Mouse (Mus musculus) limb, embryonic 11.5 days (tissue): ENCODE results near the gene Picalm. TPM values are rescaled to one million over a fixed set of nuclear protein-coding genes. Genes with fewer than 3 reads are reported as not detected.
A peak's percentile ranks its signal among the peaks of the same experiment; 100 is the strongest.

Experiments used
- ATAC-seq: fragments of 200-750 bp; cut with Nextera tagmentation; 2 replicates; pipeline ENCODE4 v1.8.0; 2017; ENCODE audit warnings: low read depth; ENCODE audit not compliant: insufficient number of reproducible peaks, low FRiP score, low TSS enrichment
- DNase-seq: peaks from one replicate; pipeline ENCODE4 v3.0.0-alpha.2; 2015; ENCODE audit warnings: low spot score
- H3K27ac ChIP-seq: fragments of 300-500 bp; sonication (generic); replicated peaks from 2 replicates; pipeline ENCODE4 v1.5.1; 2014; ENCODE audit warnings: low read depth, mild to moderate bottlenecking, low read length
- H3K27me3 ChIP-seq: fragments of 300-500 bp; sonication (generic); 2 replicates; pipeline ENCODE4 v1.6.1; 2014; ENCODE audit warnings: mild to moderate bottlenecking, low read length, mixed read lengths; ENCODE audit not compliant: control insufficient read depth, insufficient read depth
- H3K36me3 ChIP-seq: fragments of 300-500 bp; sonication (generic); 2 replicates; pipeline ENCODE4 v1.6.1; 2014; ENCODE audit warnings: mild to moderate bottlenecking, low read length, moderate library complexity, mixed read lengths; ENCODE audit not compliant: control insufficient read depth, insufficient read depth
- H3K4me1 ChIP-seq: fragments of 300-500 bp; sonication (generic); 2 replicates; pipeline ENCODE4 v1.6.1; 2014; ENCODE audit warnings: low read length, mixed read lengths; ENCODE audit not compliant: control insufficient read depth, insufficient read depth
- H3K4me2 ChIP-seq: fragments of 300-500 bp; sonication (generic); 2 replicates; pipeline ENCODE4 v1.6.1; 2014; ENCODE audit warnings: low read depth, mild to moderate bottlenecking, moderate library complexity; ENCODE audit not compliant: severe bottlenecking
- H3K4me3 ChIP-seq: fragments of 300-500 bp; sonication (generic); 2 replicates; pipeline ENCODE4 v1.5.1; 2014; ENCODE audit warnings: low read depth, low read length
- H3K9ac ChIP-seq: fragments of 300-500 bp; sonication (generic); 2 replicates; pipeline ENCODE4 v1.6.1; 2014; ENCODE audit warnings: mild to moderate bottlenecking, low read length
- H3K9me3 ChIP-seq: fragments of 300-500 bp; sonication (generic); 2 replicates; pipeline ENCODE4 v1.6.1; 2016; ENCODE audit warnings: low read length; ENCODE audit not compliant: control insufficient read depth
- WGBS: fragments of 180-500 bp; shearing (Covaris S2); extraction: QIAGEN DNeasy Blood & Tissue Kit; methylation state at CpG from one replicate; pipeline ENCODE4 v1.1.7; 2014; 5-methylcytosine and 5-hydroxymethylcytosine counted together
- polyA plus RNA-seq: library from polyadenylated mRNA; unstranded; fragments of >200 nt; fragmentation: Nextera tagmentation; extraction: Ambion mirVana; gene quantifications from 2 replicates; pipeline ENCODE4 v1.2.1, GENCODE M21; 2014

The Picalm gene
- polyA plus RNA-seq: 34.0 and 35.4 TPM in 2 replicates

DNA sequence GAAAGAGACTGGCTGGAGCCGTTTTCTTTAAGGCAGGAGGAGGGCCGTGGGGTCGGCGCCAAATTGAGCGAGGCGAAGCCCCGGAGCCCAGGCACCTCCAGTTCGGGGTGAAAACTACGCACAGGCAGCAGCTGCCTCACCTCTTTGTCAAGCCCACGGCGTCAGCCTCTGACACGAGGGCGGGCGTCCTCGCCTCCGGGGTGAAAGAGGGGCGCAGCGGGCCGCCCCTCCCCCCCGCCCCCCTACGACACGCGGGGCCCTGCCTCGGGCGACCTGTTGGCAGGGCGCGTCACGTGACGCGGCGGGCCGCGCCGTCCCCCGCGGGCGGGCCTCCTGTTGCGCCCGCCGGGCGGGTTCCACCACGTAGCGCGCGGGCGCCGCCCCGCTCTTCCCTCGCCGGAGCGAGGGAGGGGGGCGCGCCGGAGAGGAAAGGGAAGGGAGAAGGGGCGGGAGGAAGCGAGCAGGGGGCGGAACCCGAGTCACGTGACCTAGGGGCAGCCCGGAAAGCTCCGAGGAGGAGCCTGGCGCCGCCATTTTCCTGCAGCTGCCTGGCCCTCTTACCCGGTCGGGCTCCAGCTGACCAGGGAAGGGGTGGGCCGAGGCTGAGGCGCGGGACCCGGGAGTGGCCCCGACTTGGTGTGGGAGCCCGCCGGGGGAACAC is at the start of gene Picalm:
Gene Picalm, plus strand, starts transcription at position 482 of the 661 bp plus-strand sequence.
- Histone ChIP-seq H3K9me3 (no peaks in the 10 kb centered on the region), H3K36me3 (no peaks in the 10 kb centered on the region), H3K4me3 (peak within 1 kb of the TSS; percentile 92), H3K4me2 (peak within 1 kb of the TSS; percentile 73), H3K27me3 (no peaks in the 10 kb centered on the region), H3K9ac (peak within 1 kb of the TSS; percentile 97), H3K4me1 (peaks cover 6% of the 10 kb centered on the region; the same call in 1 of the 2 replicates), H3K27ac (peak within 1 kb of the TSS; percentile 95)
- WGBS: under 1% methylated on average over 45 of the region's 72 CpGs
- DNase-seq: peak; percentile 98
- ATAC-seq: peak; percentile 95

DNA sequence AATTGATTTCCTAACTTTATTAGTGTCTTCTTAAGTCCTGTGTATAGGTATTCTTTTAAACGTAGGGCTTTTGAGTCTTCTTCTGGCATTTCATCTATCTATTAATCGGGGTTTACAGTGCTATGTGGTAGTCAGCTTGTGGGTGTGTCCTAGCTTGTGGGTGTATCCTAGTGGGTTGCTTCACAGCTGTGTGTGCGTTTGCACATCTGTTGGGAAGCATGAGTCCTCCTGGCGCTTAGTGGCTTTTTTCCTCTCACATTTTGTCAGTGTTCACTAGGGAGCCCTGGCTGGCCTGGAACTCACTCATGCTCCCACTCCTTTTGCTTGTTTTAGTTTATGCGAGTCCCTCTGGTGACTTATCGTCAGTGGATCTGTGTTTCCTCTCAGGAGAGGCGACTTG is 46.2 kb upstream of the Picalm start:
- Histone ChIP-seq H3K9me3 (no peaks in the 10 kb centered on the region), H3K4me3 (no peak overlapping the region), H3K27ac (no peak overlapping the region), H3K4me2 (no peak overlapping the region), H3K9ac (no peak overlapping the region), H3K27me3 (no peaks in the 10 kb centered on the region), H3K36me3 (no peaks in the 10 kb centered on the region), H3K4me1 (no peaks in the 10 kb centered on the region)
- DNase-seq (no peak), ATAC-seq (no peak)
- WGBS: 83% methylated on average over 7 of the region's 7 CpGs

DNA sequence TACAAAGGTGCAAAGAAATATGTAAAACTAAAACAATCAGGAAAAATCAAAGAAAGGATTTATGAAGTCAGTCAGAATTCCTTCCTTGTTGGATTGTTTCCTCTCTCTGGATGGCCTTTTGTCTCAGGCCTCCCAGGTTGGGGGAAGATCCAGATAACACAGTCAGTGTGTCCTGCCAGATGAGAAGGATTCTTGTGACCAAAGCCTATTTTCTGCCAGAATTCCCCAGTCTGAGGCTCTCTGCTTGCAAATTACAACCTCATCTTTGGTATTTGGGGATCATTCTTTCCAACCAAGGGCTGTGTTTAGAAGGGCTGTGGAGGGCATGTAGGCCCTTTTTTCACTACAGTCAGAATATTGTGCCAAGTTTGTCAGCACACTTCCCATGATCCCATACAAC is 45.5 kb upstream of the Picalm start:
- Histone ChIP-seq H3K27me3 (no peaks in the 10 kb centered on the region), H3K4me1 (no peaks in the 10 kb centered on the region), H3K4me2 (no peak overlapping the region), H3K9ac (no peak overlapping the region), H3K4me3 (no peak overlapping the region), H3K9me3 (no peaks in the 10 kb centered on the region), H3K27ac (no peak overlapping the region), H3K36me3 (no peaks in the 10 kb centered on the region)
- ATAC-seq (no peak), DNase-seq (no peak)

DNA sequence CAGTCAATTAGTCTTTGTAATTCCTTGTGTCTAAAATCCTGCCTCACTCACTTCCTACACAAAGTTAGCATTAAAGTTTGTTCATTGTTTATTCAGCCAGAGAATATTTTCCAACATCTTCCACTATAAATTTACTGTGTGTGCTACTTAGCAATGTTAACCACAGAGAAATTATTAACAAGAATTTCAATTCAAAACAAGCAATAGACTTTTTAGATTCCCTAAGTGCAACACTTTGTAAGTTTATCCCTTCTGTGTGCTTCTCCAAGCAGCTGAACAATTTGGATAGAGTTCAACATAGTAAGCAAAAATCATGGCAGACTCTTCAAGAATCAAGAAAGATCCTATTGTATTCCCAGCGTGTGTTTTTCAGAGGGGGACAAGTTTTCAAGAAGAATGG is 44.3 kb upstream of the Picalm start:
- H3K4me3 ChIP-seq: no peak overlapping the region
- DNase-seq (no peak), ATAC-seq (no peak)

DNA sequence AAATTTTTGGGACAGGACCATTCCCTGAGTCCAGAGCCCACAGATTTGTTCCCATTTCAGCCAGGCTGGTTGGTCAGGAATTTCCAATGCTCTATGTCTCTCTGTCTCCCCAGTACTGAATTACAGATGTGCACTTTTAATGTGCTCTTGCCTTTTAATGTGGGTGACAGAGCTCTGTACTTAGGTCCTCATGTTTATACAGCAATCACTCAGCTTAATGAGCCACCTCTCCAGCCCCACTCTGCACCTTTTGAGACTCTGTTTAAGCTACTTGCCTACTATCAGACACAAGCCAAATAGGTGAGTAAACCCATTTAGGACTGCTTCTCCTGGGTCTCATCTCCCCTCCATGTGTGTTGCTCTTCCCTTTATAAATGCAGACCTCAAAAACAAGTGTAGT is 43.2 kb upstream of the Picalm start:
- ATAC-seq (no peak), DNase-seq (no peak)
- H3K36me3 ChIP-seq: no peaks in the 10 kb centered on the region
- H3K27me3 ChIP-seq: no peaks in the 10 kb centered on the region
- H3K4me1 ChIP-seq: no peaks in the 10 kb centered on the region
- no peaks in the 10 kb centered on the region for H3K9me3 ChIP-seq
- no peak overlapping the region for H3K4me2 ChIP-seq
- H3K9ac ChIP-seq: no peak overlapping the region
- H3K4me3 ChIP-seq: no peak overlapping the region
- no peak overlapping the region for H3K27ac ChIP-seq

More for the DNA sequence above, 44.3 kb upstream of the Picalm start:
- 85% methylated on average over 1 of the region's 1 CpGs for WGBS
- Histone ChIP-seq H3K36me3 (no peaks in the 10 kb centered on the region), H3K9ac (no peak overlapping the region), H3K4me1 (no peaks in the 10 kb centered on the region), H3K27me3 (no peaks in the 10 kb centered on the region), H3K9me3 (no peaks in the 10 kb centered on the region), H3K4me2 (no peak overlapping the region), H3K27ac (no peak overlapping the region)

DNA sequence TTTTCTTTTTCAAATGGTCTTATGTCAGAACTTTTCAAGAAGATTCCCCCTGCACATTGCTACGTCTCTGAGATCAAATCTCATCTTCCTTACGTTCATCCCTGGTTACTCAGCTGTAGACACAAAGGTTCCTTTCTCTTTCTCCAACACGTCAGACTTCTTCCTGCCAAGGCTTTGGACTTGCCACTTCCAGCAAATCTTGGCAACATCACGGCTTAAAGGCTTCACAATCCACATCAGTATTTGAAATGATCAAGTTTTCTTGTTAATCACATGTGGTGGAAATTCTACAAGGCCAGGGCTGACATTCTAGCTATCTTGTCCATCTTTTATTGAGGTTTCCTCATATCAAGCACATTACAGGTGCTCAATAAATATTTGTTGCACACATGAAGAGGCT is 39.0 kb upstream of the Picalm start:
- Histone ChIP-seq H3K4me3 (no peak overlapping the region), H3K9ac (no peak overlapping the region), H3K4me1 (no peaks in the 10 kb centered on the region), H3K36me3 (no peaks in the 10 kb centered on the region), H3K27me3 (no peaks in the 10 kb centered on the region), H3K4me2 (no peak overlapping the region), H3K27ac (no peak overlapping the region), H3K9me3 (no peaks in the 10 kb centered on the region)
- WGBS: 88% methylated on average over 4 of the region's 4 CpGs
- ATAC-seq (no peak), DNase-seq (no peak)

DNA sequence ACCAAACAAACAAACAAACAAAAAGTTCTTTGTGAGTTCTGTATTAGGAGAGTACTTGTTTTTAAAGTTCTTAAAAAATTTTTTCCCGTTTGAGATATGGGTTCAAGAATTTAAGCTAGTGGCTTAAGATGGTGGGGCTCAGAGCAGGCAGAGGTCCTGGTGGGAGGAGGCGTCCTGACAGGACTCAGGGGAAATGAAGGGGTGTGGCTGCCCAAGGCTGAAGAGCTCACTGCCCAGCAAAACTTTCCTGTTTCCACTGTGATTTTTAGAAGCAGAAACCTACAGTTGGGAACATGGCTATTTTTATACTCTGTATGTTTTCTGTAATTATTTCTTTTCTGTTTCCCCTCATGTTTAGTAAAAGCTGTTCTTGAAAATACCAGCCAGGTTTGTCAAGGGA is 38.3 kb upstream of the Picalm start:
- WGBS: 47% methylated on average over 2 of the region's 2 CpGs
- Histone ChIP-seq H3K4me1 (no peaks in the 10 kb centered on the region), H3K9ac (no peak overlapping the region), H3K4me2 (no peak overlapping the region), H3K27ac (no peak overlapping the region), H3K4me3 (no peak overlapping the region), H3K9me3 (no peaks in the 10 kb centered on the region), H3K27me3 (no peaks in the 10 kb centered on the region), H3K36me3 (no peaks in the 10 kb centered on the region)
- no peak for DNase-seq
- ATAC-seq: no peak

DNA sequence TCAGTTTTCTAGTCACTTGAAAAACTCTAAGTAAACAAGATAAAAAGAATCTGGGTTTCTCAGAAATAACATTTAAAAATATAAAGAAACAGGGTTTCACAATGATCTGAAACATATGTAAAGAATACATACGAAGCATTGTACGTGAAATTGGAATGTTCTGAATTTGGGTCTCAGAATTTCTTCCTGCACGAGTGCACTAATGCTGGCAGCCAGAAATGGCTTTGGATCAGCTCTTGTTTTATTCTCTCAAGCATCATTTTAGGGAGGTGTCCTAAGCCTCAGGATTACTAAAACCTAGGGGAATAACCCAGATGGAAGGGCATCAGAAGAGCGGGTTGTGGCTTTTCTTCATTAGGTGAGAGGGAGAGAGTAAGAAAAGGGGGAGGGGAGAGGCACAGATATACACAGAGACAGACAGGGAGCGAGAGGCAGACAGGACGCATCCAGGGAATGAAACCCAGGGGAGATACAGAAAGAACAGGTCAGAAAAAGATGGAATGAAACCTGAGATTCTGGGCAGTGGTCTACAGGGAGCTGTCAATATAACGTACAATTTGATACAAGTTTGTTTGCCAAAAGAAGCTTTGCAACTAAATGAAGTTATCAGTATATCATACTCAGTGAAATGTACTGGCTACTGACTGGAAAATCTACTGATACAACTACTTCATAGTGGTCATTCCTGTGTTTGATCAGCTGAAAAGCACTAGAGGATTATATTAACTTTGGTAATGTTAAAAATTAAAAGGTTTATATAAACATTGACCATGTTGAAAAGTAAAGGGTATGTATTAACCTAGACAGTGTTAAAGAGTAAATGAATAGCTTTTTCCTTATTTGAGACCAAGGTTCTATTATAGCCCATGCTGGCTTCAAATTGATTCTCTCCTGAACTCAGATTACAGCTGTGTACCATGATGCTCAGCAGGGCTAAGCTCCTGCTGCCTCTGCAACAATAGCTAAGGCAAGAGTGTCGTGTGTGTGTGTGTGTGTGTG is 37.3 kb upstream of the Picalm start:
- Histone ChIP-seq H3K4me2 (no peak overlapping the region), H3K27ac (no peak overlapping the region), H3K4me1 (no peaks in the 10 kb centered on the region), H3K27me3 (no peaks in the 10 kb centered on the region), H3K36me3 (no peaks in the 10 kb centered on the region), H3K4me3 (no peak overlapping the region), H3K9ac (no peak overlapping the region), H3K9me3 (no peaks in the 10 kb centered on the region)
- no peak for ATAC-seq
- 89% methylated on average over 8 of the region's 8 CpGs for WGBS
- DNase-seq: no peak
